Mouse (Mus musculus) forebrain, postnatal 0 days (tissue): ENCODE data around the gene Wwc2. TPM values are rescaled to one million over a fixed set of nuclear protein-coding genes. Genes with fewer than 3 reads are reported as not detected.

Experiments
- ATAC-seq: fragments of 200-750 bp; cut with Nextera tagmentation; 2 replicates; pipeline ENCODE4 v1.8.0; 2017; ENCODE audit warnings: mild to moderate bottlenecking, moderate library complexity
- DNase-seq: peaks from one replicate; pipeline ENCODE4 v3.0.0-alpha.2; 2015
- H3K27ac ChIP-seq: fragments of 300-500 bp; sonication (generic); 2 replicates; pipeline ENCODE4 v1.5.1; 2014; ENCODE audit warnings: low read depth, mild to moderate bottlenecking, antibody characterized with exemption, low read length, moderate library complexity, mixed read lengths
- H3K27me3 ChIP-seq: fragments of 300-500 bp; sonication (generic); 2 replicates; pipeline ENCODE4 v1.6.1; 2014; ENCODE audit warnings: mild to moderate bottlenecking, low read length, mixed read lengths; ENCODE audit not compliant: insufficient read depth
- H3K36me3 ChIP-seq: fragments of 300-500 bp; sonication (generic); 2 replicates; pipeline ENCODE4 v1.6.1; 2014; ENCODE audit warnings: mild to moderate bottlenecking, moderate library complexity; ENCODE audit not compliant: insufficient read depth
- H3K4me1 ChIP-seq: fragments of 300-500 bp; sonication (generic); 2 replicates; pipeline ENCODE4 v1.6.1; 2014; ENCODE audit warnings: antibody characterized with exemption; ENCODE audit not compliant: insufficient read depth
- H3K4me2 ChIP-seq: fragments of 300-500 bp; sonication (generic); 2 replicates; pipeline ENCODE4 v1.6.1; 2014; ENCODE audit warnings: low read depth, mild to moderate bottlenecking, moderate library complexity
- H3K4me3 ChIP-seq: fragments of 300-500 bp; sonication (generic); 2 replicates; pipeline ENCODE4 v1.5.1; 2014; ENCODE audit warnings: low read depth, low read length, mixed read lengths
- H3K9ac ChIP-seq: fragments of 300-500 bp; sonication (generic); 2 replicates; pipeline ENCODE4 v1.6.1; 2014; ENCODE audit warnings: mild to moderate bottlenecking
- H3K9me3 ChIP-seq: fragments of 300-500 bp; sonication (generic); 2 replicates; pipeline ENCODE4 v1.6.1; 2016; ENCODE audit warnings: low read length
- CTCF ChIP-seq: sonication (generic); IDR thresholded peaks from 2 replicates; pipeline ENCODE4 v1.5.1; 2016; ENCODE audit warnings: antibody characterized with exemption, control low read depth, low read depth
- WGBS: fragments of 180-500 bp; shearing (Covaris S2); extraction: QIAGEN DNeasy Blood & Tissue Kit; methylation state at CpG from one replicate; pipeline ENCODE4 v1.1.7; 2014; 5-methylcytosine and 5-hydroxymethylcytosine counted together
- polyA plus RNA-seq: library from polyadenylated mRNA; unstranded; fragments of >200 nt; fragmentation: Nextera tagmentation; extraction: Ambion mirVana; gene quantifications from 2 replicates; pipeline ENCODE4 v1.2.1, GENCODE M21; 2015
- total RNA-seq: library from RNA; depleted of rRNA; stranded (reverse); fragments of >200 nt; gene quantifications from 2 replicates; pipeline ENCODE4 v1.2.3, GENCODE M21; 2014

Wwc2 gene
- total and polyA plus RNA-seq, 2 experiments from 2014 or later = 4.7 to 8.4 TPM

DNA sequence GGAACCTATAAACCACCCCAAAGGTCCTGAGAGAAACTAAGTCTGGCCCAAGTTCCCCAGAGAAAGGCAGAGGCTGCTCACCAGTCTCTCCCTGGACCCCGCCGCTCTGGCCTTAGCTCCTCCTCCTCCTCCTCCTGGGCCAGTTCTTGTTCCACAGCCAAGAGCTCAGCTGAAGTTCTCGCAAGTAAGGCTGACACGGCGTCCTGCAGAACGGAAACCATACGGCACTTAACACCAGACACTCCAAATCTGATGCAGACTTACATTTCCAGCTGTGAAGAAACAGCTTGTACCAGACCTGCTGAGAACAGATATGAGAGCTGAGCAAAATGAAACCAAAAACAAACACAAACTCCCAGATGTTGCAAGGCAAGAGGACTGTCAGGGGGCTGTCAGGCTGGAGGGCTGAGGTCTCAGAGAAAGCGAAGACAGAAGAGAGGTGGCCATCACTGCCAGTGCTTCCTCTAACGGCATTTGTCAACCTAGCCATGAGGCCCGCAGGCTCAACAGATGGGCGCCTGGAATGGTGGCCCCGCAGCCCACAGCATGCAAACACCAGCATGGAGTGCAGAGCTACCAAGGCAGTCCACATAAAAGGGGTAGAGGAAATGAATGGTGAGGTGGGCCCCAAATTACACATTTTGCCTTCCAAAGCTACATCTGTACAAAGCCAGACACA is 138.8 kb downstream of the Wwc2 start:
- ATAC-seq (peak; percentile 29; the same call in 1 of the 2 replicates), DNase-seq (no peak)
- Histone ChIP-seq H3K9ac (no peak overlapping the region), H3K4me1 (0 out of 2 replicates have a peak, but pooled peaks cover 2% of the 10 kb centered on the region), H3K27me3 (no peaks in the 10 kb centered on the region), H3K4me3 (no peak overlapping the region), H3K9me3 (no peaks in the 10 kb centered on the region), H3K36me3 (peaks cover 15% of the 10 kb centered on the region; the same call in 1 of the 2 replicates), H3K4me2 (no peak overlapping the region), H3K27ac (no peak overlapping the region)
- WGBS = 62% methylated on average over 12 of the region's 12 CpGs
- TF ChIP-seq CTCF = no peak

DNA sequence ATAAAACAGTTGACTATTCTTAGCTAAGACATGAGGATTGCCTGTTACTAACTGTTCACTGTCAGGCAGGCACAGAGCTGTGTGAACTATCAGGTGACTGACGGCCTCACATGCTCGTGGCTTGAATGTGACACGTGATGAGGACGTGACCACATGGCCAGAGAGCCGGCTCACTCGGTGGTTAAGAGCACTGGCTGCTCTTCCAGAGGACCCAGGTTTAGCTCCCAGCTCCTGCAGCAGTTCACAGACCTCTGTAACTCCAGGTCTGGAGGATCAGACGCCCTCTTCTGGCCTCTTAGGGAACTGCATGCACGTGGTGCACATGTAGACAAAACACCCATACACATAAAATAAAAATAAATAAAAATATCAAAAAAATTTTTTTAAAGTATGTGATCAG is 140.9 kb downstream of the Wwc2 start:
- H3K27ac ChIP-seq = no peak overlapping the region
- 0 out of 2 replicates have a peak, but pooled peaks cover 2% of the 10 kb centered on the region for H3K4me1 ChIP-seq
- ATAC-seq (no peak), DNase-seq (no peak)
- H3K4me2 ChIP-seq = no peak overlapping the region
- 83% methylated on average over 8 of the region's 8 CpGs for WGBS
- no peak overlapping the region for H3K9ac ChIP-seq
- peak; percentile 37; the same call in 1 of the 2 replicates for TF ChIP-seq CTCF
- peaks cover 15% of the 10 kb centered on the region; the same call in 1 of the 2 replicates for H3K36me3 ChIP-seq
- no peaks in the 10 kb centered on the region for H3K27me3 ChIP-seq
- no peaks in the 10 kb centered on the region for H3K9me3 ChIP-seq
- H3K4me3 ChIP-seq = no peak overlapping the region

- Histone ChIP-seq H3K9me3 (no peaks in the 10 kb centered on the region), H3K27me3 (no peaks in the 10 kb centered on the region), H3K4me1 (0 out of 2 replicates have a peak, but pooled peaks cover 2% of the 10 kb centered on the region), H3K9ac (no peak overlapping the region), H3K4me3 (no peak overlapping the region), H3K36me3 (peaks cover 17% of the 10 kb centered on the region; the same call in 1 of the 2 replicates), H3K27ac (no peak overlapping the region), H3K4me2 (no peak overlapping the region)
- ATAC-seq (no peak), DNase-seq (no peak)
- TF ChIP-seq CTCF = no peak
- 95% methylated on average over 6 of the region's 6 CpGs for WGBS
Measured at GRCm38 (mm10) chr8:47847931-47848330, 142.8 kb downstream of the Wwc2 start.

- Histone ChIP-seq H3K36me3 (peaks cover 17% of the 10 kb centered on the region; the same call in 1 of the 2 replicates), H3K9ac (no peak overlapping the region), H3K27ac (no peak overlapping the region), H3K4me3 (no peak overlapping the region), H3K9me3 (no peaks in the 10 kb centered on the region), H3K4me2 (no peak overlapping the region), H3K4me1 (0 out of 2 replicates have a peak, but pooled peaks cover 2% of the 10 kb centered on the region), H3K27me3 (no peaks in the 10 kb centered on the region)
- WGBS = 89% methylated on average over 14 of the region's 14 CpGs
- DNase-seq (no peak), ATAC-seq (no peak)
- TF ChIP-seq CTCF = no peak
Measured at GRCm38 (mm10) chr8:47847161-47847560, 143.6 kb downstream of the Wwc2 start.

- H3K4me1 ChIP-seq = 0 out of 2 replicates have a peak, but pooled peaks cover 2% of the 10 kb centered on the region
- no peak for DNase-seq
- no peak overlapping the region for H3K4me2 ChIP-seq
Measured at GRCm38 (mm10) chr8:47845956-47846355, 144.8 kb downstream of the Wwc2 start.

DNA sequence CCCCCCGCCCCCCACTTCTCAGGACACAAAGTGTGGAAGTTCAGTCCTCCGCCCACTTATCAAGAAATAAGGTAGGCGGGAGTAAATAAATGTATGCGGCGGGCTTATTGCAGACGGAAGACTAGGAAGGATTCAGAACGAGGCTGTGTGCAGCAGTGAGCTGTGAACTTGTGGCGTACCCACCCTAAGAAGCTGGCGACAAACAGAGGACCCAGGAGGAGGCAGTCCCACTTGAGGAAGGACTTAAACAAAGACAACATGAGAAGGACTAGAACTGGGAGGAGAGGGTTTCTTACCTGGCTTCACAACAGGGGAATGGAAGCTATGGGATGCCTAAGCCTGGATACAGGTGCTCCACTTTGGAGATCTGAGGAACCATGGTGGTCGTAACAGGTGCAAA is 147.1 kb downstream of the Wwc2 start:
- 94% methylated on average over 10 of the region's 10 CpGs for WGBS
- Histone ChIP-seq H3K27me3 (no peaks in the 10 kb centered on the region), H3K4me3 (no peak overlapping the region), H3K4me2 (no peak overlapping the region), H3K27ac (no peak overlapping the region), H3K9ac (no peak overlapping the region), H3K9me3 (no peaks in the 10 kb centered on the region), H3K4me1 (no peaks in the 10 kb centered on the region), H3K36me3 (peaks cover 13% of the 10 kb centered on the region; the same call in 1 of the 2 replicates)
- no peak for TF ChIP-seq CTCF
- DNase-seq (no peak), ATAC-seq (no peak)

More at GRCm38 (mm10) chr8:47845956-47846355, 144.8 kb downstream of the Wwc2 start:
- Histone ChIP-seq H3K4me3 (no peak overlapping the region), H3K27me3 (no peaks in the 10 kb centered on the region), H3K27ac (no peak overlapping the region), H3K9ac (no peak overlapping the region), H3K9me3 (no peaks in the 10 kb centered on the region), H3K36me3 (peaks cover 17% of the 10 kb centered on the region; the same call in 1 of the 2 replicates)
- ATAC-seq = no peak
- WGBS = 75% methylated on average over 13 of the region's 13 CpGs
- no peak for TF ChIP-seq CTCF

GRCm38 (mm10) chr8:47843063-47843462 is 147.7 kb downstream of the Wwc2 start:
- H3K27ac ChIP-seq = no peak overlapping the region
- H3K4me2 ChIP-seq = no peak overlapping the region
- H3K9me3 ChIP-seq = no peaks in the 10 kb centered on the region
- no peak overlapping the region for H3K9ac ChIP-seq
- H3K27me3 ChIP-seq = no peaks in the 10 kb centered on the region
- H3K4me3 ChIP-seq = no peak overlapping the region
- ATAC-seq (no peak), DNase-seq (no peak)
- H3K36me3 ChIP-seq = peaks cover 12% of the 10 kb centered on the region; the same call in 1 of the 2 replicates
- H3K4me1 ChIP-seq = no peaks in the 10 kb centered on the region
- 81% methylated on average over 7 of the region's 7 CpGs for WGBS
- peak; percentile 27; the same call in 1 of the 2 replicates for TF ChIP-seq CTCF
